Mouse (Mus musculus) cerebellum, adult 18-20 months (tissue): ENCODE measurements around the gene Myl12a.

Source experiments
- DNase-seq, 2 experiments: peaks; one replicate each; pipeline ENCODE4 v3.0.0; 2021

Gene Myl12a

DNA sequence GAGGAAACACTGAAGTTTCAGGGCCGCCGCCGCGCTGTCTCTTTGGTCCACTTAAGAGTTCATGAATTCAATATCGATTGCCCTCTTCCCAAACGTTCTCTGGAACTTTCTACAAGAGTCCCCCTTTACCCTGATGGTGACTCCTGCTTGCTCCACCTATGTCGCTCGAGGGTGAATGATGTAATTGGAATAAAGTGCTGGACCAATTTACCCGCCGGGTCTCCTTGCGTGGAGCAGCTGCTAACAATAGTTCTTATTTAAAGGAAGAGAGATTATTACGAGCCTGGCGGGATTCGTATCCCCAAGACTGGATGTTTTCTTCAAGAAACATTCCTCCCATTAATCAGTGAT, at the start of gene Myl12a:
Myl12a (minus strand) TSS at position 135 of the 351 bp plus-strand sequence.
- no peak for DNase-seq

GRCm38 (mm10) chr17:71049292-71049691, 46.6 kb upstream of the Myl12a start:
- DNase-seq, result no peak

- DNase-seq, result no peak
Measured at GRCm38 (mm10) chr17:71046856-71047255, 44.2 kb upstream of the Myl12a start.

- no peak for DNase-seq
Measured at GRCm38 (mm10) chr17:71045591-71045990, 42.9 kb upstream of the Myl12a start.

DNA sequence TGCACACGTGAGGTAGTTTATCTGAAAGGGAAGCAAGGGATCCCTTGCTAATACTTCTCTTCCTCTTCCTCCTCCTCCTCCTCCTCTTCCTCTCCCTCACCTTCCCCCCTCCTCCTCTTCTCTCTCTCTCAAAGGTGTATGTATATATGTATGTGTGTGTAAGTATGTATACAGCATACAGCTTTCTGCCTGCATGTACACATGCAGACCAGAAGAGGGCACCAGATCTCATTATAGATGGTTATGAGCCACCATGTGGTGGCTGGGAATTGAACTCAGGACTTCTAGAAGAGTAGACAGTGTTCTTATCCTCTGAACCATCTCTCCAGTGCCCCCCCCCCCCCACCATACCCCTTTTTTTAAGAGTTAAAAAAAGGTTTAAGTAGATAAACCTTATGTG, 40.0 kb upstream of the Myl12a start:
- DNase-seq, result no peak

DNA sequence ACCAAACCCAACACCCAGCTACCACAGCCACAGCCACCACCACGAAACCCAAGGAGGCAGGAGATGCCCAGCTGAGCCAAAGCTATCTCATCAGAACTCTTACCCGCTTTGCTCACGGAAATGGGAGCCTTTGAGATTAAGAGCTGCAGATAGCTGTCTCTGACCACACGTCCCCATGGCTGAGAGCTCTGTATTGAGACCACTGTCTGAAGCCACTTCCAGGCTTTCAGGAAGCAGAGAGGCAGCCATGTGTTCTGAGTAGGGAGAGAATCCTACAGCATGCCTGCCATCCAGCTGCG, 37.9 kb upstream of the Myl12a start:
- no peak for DNase-seq

GRCm38 (mm10) chr17:71039851-71040581, 37.3 kb upstream of the Myl12a start:
- no peak for DNase-seq

DNA sequence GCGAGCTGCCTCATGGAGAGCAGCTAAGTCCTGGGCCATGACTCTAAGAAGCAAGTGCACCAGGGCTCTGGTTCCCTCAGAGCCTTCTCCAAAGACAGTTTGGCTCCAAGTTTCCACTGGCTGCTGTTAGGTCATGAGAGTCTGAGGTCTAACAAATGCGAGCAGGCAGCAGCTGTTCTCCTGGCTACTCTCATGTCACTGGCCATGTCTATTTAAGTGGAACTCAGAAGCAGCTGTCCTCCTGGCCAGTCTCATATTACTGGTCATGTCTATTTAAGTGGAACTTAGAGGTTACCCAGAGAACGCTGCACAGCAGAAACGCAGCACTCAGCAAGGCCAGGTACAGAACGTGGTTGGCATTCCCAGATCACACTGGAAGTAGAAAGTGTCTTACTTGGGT, 36.1 kb upstream of the Myl12a start:
- DNase-seq, result no peak

- no peak for DNase-seq
Measured at GRCm38 (mm10) chr17:71037188-71037587, 34.5 kb upstream of the Myl12a start.

DNA sequence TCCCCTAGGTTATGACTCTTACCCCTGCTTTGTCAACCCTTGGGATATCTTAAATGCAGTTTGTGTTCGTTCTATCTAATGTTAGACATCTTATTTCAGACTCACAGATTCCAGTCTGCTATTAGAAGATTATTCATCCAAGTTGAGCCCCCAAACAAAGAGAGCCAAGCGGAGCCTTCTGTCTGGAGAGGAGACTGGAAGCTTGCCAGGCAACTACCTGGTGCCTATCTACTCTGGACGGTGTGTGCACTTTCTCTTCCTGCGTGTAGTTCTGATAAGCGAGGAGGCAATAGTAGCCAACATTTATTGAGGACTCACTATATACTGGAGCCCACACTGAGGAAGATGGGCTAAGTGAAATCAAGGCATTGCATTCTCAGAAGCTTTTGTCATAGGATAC, 31.8 kb upstream of the Myl12a start:
- DNase-seq, result no peak

GRCm38 (mm10) chr17:71032719-71033118, 30.0 kb upstream of the Myl12a start:
- DNase-seq, result no peak

DNA sequence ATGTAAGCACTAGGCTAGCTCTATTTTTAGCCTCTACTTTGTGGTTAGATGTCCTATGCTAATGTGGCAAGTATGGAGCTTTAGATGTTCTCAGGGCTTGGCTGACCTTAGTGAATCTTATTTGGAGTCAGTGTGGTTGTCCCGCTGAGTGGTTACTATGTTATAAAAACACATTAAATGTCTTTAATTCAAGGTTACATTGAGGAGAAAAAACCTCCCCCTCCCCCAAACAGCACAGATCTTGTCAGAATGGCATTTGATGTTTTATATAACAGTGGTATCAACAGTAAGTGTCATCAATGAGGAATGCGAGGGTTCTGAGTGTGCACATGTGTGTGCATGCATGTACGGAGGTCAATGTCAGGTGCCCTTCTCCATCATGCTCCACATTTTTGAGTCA, 24.5 kb upstream of the Myl12a start:
- no peak for DNase-seq

DNA sequence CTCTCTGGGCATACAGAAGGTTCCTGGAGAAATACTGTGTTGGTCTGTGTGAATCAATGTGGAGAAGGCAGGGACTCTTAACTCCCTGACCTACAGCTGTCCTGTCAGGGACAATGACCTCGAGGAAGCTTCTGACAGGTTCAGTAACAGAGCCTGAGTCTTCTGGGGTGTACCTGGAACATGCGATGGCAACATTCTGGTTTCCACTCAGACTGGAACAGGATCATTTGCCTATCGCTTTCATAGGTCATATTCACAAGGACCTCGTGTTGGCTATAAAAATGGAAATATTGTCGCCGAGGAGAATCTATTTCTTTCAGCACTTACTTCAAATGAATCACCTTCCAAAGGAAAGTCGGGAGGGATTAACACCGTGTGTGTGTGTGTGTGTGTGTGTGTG, 23.2 kb upstream of the Myl12a start:
- no peak for DNase-seq

DNA sequence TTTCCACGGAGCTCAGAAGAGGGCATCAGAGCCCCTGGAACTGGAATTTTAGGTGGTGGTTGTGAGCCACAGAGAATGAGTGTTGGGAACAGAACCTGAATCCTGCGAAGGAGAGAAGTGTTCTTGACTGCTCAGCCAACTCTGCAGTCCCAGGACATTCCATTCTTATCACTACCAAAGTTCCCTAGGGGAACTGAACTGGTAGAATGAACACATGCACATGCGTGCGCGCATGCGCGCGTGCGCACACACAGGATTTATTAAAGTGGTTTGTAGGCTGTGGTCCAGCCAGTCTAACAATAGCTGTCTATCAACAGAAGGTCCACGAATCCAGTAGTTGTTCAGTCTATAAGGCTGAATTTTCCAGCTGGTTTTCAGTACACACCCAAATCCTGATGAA, 21.4 kb upstream of the Myl12a start:
- DNase-seq, result no peak

DNA sequence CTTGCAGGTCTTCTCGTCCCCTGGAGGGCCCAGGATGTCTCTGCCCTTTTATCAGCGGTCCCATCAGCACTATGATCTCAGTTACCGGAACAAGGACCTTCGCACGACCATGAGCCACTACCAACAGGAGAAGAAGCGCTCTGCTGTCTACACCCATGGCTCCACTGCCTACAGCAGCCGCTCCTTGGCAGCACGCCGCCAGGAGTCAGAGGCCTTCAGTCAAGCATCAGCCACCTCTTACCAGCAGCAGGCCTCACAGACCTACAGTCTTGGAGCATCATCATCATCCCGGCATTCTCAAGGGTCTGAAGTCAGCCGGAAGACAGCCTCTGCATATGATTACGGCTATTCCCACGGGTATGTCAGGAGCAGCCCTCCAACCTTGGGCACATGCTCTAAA, 20.2 kb upstream of the Myl12a start:
- no peak for DNase-seq

- no peak for DNase-seq
Measured at GRCm38 (mm10) chr17:71019860-71020259, 17.2 kb upstream of the Myl12a start.

DNA sequence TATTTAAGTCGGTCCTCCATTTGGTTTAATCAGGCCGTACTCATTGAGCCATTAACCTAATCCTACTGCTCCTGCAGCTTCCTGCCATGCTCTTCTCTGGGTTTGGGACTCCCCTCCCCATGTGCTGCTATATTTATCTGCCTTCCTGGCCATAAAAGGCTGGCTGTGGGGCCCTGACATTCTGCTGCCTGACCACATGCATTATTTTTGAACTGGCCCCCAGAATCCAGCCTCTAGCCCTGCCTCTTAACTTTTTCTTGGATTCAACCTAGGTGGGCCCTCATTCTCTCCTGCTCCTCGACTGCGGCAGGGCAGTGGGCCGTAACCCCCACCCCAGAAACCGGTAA, 16.6 kb upstream of the Myl12a start:
- DNase-seq, result no peak

DNA sequence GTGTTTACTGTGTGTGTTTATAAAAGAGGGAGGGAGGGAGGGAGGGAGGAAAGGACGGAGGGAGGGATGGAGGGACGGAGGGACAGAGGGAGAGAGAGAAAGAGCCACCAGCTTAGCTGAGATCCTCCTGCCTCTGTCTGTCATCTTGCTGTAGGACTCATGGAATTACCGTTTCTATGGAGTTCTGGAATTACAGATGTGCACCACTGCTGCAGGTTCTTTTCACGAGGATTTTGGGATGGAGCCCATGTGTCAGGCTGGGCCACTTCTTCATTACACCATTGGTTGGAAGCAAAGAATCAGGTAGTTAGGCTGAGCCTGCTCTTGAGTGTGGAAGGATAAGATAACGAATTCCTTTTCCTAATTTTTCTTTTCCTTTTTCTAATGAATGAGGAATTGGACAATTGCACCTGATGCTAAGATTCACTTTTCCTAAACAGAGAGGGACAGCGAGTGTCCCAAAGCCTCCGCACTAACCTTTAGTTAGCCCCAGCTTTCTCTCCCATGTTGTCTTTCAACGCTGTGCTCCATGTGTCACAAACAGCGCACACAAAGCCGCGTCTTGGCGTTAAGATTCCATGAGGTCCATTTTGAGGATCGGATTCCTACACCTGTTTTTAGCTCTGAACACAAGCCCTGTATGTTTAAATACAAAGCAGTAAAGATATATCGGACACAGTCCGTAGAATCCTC, 16.1 kb upstream of the Myl12a start:
- DNase-seq, result no peak

DNA sequence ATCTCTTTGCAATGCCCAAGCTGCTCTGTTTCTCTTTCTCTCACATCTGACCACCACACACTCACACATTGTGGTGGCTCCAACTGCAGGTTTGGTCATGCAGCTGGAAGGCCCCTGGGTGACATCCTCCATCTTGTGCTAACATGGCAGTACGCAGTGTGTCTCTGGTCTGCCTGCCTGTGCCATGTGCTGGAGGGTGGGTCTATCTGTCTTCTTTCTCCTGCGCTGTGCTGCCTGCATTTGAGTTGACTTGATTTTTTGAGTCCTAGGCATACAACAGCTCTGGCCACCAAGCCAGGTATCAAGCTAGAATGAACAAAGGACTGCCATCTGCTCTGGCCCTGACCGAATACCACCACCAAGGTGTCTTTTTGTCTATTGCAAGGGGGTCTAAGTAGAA, 15.5 kb upstream of the Myl12a start:
- DNase-seq, result no peak

- no peak for DNase-seq
Measured at GRCm38 (mm10) chr17:71017457-71017998, 14.8 kb upstream of the Myl12a start.

DNA sequence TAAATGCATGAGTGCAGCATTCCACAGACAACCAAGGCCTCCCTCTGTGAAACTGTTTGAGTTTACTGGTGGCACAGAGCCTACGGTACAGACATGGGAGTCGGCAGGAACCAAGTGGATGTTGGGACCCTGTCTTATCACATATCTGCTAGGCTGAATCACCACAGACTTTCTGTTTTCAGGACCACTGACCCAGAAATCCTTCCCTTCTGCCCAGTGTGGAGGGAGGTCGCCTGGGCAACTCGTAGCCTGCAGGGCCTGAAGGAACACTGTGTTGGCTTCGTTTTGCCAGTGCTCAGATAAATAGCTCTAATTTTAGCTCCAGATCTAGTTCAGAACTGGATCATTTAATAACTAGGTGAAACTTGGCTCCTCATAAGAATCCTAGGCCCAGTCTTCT, 12.2 kb upstream of the Myl12a start:
- DNase-seq, result no peak

DNA sequence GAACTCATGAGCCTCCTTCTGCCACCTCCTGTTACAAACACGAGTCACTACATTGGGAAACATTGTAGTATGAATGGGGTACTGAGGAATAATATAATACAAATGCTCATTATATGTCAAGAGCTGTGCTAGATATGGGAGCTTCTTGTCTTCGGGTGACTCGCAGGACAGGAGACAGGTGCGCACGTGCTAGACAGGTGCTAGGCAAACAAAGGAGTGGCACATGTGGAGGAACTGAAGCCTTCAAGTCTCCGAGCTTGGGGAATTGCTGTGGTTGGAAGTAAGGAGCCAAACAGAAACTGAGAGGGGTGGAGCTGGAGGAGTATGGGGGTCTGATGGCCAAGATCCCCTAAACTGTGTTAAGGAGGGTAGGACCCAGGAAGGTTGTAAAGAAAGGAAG, 10.4 kb upstream of the Myl12a start:
- no peak for DNase-seq

DNA sequence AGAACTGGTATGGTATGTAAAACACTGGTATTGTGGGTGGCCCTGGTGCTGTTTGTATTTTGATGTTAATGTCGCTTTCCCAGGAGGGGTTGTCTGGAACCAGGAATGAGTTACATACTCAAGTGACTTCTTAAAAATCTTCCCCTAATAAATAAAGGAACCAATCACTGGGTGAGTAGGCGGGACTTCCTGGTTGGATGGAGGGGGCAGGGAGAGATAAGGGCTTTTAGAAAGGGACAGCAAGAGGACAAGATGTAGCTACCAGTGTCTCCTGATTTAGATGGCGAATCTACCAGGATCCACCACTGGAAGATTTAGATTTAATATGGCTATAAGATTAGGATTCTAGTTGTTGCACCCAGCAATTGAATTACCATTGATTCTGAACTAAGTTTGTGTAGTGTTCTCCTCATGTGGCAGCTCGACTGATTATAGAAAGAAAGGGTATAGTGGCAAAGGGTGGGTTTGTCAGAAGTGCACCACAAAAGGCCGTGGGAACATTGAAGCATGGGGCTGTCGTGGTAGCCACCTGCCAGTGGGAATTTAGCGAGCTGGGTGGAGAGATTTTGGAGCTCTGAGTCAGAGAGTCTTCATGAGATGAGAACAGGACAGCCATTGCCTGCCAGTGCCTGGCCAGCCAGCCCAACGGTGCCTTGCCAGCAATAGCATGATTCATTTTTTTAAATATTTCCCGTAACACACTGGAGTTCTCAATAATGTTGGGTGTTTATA, 9.4 kb upstream of the Myl12a start:
- no peak for DNase-seq

DNA sequence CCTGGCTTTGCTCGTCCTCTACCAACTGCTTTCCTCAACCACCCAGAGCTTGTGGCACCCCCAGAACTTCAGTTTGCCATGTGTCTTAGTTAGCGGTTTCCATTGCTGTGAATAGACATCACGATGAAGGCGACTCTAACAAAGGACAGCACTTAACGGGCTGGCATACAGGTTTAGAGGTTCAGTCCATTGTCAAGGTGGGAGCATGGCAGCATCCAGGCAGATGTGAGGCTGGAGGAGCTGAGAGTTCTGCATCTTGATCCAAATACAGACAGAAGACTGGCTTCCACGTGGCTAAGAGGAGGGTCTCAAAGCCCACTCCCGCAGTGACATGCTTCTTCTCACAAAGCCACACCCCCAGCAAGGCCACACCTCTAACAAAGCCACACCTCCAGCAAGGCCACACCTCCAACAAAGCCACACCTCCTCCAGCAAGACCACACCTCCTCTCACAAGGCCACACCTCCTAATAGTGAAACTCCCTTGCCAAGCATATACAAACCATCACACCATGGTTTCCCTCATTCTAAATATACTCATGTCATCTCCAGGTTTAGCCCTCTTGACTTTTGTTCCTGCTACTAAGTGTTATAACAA, 8.1 kb upstream of the Myl12a start:
- DNase-seq, result no peak
